Mouse (Mus musculus) lung, postnatal 14 days (tissue): ENCODE measurements around the gene Gldc.
"Not testable (repeated sequence)": the region's sequence is repeated elsewhere in the genome, so short reads cannot be mapped to it uniquely, and the experiment has no call there.

ENCODE experiments used
- DNase-seq: peaks from one replicate; pipeline ENCODE4 v3.0.0; 2021

The Gldc gene

DNA sequence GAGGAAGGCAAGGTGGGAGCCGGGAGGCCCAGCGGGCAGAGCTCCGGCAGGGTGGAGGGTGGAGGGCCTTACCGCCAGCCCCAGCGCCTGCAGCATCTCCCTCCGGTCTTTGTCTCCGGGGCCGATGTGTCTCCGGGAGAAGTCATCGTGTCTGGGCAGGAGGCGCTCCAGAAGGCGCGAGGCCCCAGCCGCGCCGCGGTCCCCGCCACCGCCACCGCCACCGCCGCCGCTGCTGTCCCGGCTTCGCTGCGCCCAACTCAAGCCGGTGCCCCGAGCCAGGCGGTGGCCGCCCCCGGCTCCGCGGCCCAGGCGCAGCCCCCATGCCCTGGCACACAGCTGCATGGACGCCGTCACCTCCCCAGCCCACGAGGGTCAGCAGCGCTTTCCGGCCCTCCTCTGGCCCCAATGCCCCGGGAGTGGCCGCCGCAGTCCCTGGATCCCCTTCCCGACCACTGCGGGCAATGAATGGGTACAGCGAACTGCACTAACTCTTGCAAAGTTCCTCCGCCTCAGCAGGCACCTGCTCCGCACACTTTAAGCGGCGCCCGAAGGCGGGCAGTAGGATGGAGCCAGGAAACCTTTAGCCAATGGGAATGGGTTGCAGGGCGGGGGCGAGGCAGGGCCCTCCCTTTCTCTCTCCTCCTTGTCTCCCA is at the start of gene Gldc:
TSS of gene Gldc (minus strand) at position 511 of the 653 bp plus-strand sequence.
- peak; percentile 12 for DNase-seq

DNA sequence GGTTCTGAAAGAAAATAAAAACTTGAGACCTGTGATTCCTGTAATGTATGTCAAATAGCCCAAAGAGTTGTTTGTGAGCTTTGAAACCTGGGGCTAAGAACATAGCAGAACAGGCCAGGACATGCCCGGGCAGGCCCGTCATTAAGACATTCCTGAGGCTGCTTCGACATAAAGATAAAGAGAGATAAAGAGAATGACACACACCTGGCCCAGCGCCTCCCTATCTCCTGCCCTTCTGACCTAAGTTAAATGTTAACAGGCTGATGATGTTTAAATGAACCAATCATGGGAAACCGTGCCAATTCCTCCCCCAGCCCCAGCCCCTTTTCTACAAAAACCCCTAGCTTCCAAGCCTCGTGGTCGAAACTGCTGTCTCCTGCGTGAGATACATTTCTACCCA is 47.4 kb upstream of the Gldc start:
- not testable (repeated sequence) for DNase-seq

DNA sequence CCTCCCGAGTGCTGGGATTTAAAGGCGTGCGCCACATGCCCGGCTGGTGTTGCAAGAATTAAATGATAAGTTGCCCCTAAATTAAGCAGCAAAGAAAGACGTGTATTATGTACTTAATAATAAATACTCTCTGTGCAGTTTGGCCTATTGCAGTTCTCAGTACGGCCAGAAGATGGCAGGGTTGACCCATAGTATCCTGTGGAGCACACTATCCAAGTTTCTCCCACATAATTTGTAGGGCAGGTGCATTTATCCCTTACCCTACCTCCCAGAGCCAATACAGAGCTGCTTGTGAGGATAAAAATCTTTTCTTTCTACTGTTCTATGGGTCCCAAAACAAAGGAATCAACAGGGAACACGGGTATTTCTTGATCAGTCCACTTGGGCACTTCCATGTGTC is 42.1 kb upstream of the Gldc start:
- DNase-seq: peak; percentile 68

DNA sequence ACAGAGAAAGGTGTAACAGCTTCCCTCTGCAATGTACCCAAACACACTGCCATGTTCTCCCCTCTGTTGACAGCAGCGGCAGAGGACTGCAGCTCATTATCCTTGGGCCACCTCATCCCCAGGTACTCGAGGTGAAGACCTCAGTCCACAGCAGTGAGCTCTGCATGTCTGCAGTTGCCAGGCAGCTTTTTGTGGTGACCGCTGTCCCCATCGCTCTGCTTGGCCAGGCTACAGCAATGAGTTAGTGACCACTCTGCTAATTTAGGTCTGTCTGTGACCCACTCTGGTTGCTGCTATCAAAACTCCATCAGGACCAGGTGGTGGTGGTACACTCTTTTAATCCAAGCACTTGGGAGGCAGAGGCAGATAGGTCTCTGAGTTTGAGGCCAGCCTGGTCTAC is 41.0 kb upstream of the Gldc start:
- no peak for DNase-seq

DNA sequence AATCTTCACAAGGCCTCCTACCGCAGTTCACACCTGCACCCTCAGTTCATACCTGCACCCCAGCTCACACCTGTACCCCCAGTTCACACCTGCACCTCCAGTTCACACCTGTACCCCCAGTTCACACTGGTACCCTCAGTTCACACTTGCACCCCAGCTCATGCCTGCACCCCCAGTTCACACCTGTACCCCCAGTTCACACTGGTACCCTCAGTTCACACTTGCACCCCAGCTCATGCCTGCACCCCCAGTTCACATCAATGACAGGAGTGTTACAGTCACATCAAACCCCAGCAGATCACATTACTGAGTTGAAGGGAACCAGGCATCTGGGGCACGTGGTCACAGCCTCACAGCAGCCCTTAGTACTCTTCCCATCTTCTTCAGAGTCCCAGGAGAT is 40.5 kb upstream of the Gldc start:
- not testable (repeated sequence) for DNase-seq

DNA sequence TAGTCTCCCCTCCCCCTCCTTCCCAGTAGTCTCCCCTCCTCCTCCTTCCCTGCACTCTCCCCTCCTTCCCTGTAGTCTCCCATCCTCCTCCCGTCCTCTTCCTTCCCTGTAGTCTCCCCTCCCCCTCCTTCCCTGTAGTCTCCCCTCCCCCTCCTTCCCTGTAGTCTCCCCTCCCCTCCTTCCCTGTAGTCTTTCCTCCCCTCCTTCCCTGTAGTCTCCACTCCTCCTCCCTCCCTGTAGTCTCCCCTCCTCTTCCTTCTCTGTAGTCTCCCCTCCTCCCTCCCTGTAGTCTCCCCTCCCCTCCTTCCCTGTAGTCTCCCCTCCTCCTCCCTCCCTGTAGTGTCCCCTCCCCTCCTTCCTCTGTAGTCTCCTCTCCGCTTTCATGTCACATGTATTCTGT is 38.8 kb upstream of the Gldc start:
- DNase-seq: no peak

DNA sequence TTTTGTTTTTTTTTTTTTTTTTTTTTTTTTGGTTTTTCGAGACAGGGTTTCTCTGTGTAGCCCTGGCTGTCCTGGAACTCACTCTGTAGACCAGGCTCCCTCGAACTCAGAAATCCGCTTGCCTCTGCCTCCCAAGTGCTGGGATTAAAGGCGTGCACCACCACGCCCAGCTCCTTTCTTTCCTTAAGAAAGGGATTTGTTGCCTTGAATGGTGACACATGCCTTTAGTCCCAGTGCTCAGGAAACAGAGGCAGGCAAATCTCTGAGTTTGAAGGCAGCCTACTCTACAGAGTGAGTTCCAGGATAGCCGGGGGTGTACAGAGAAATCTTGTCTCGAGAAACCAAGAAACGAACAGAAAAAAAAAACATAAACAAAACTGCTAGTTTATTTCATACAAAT is 33.8 kb upstream of the Gldc start:
- not testable (repeated sequence) for DNase-seq

DNA sequence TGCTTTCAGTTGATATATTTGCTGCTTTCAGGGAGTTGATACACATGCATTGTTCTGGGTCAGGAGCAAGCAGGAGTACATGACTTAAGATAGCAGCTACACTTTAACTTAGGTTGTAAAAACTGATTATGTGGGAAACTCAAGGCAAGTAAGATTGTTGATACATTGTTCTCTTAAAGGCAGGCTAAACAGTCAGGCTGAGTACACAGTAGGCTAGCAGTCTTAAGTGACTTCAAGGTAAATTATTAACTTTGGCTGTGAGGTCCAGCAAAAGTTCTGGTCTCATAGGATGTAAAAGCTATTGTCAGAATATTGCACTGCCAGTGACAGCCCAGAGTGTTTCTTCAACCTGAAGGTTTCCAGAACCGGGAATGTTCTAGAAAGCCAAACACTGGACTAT is 31.8 kb upstream of the Gldc start:
- no peak for DNase-seq

DNA sequence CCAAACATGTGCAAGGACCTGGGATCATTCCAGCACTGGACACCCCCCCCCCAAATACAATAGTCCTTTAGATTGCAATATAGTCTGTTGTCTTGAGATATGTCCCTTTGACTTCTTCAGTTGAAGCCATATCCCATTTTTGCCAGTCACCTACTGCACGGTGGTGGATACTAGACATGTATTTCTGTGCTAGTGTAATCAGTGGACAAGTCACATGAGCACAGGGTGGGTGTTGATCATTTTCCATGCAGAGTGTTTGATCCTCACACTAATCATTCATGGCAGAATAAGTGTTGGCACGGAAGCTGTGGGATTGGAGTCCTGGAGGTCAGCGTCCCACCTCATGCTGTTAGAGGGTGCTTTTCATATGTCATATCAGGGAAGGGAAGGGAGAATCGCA is 30.6 kb upstream of the Gldc start:
- no peak for DNase-seq

DNA sequence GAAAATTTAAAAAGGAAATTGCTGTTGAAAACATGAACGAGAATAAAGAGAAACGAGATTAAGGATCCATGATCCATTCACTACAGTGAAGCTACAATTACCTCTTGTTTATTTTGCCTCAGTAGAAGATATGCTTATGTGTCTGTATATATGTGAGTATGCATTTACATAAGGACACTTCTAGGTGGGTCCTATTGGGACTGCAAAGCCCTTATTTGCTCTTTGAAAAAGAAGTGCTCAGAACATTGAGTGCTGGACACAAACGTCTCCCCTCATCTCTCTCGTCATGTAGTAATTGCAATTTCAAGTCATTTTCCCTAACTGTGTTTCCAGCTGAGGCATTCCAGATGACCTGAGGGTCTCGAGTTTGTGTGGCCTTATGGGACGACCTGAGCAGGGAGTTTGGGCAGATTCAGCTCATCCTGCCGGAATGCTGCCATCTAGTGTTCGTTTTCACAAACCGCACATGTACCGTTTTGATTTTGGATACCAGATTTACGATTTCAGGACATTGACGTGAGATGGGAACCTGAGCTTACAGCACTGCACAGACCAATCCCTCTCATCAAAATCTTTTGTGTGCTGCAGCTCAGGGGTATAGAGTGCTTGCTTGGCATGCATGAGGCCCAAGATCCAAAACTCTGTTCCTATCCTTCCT is 30.1 kb upstream of the Gldc start:
- peak; percentile 30 for DNase-seq

DNA sequence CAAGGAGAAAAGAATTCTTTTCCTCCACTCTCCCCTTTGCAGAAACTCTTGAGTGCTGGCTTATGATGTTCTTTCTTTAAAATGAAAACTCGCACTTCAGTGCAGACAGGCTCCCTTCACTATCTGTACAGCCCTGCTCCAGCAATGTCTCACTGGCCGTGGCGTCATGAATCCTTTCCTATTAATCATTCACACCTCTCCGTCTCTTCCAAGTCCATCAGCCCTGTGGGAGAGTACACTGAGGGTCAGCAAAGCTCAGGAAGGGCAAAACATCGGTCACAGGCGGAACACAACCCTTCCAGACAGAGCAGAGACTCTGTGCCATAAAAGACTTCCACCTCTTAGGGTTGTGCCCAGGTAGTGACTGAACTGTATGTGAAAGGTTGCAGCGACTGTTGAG is 26.9 kb upstream of the Gldc start:
- no peak for DNase-seq

DNA sequence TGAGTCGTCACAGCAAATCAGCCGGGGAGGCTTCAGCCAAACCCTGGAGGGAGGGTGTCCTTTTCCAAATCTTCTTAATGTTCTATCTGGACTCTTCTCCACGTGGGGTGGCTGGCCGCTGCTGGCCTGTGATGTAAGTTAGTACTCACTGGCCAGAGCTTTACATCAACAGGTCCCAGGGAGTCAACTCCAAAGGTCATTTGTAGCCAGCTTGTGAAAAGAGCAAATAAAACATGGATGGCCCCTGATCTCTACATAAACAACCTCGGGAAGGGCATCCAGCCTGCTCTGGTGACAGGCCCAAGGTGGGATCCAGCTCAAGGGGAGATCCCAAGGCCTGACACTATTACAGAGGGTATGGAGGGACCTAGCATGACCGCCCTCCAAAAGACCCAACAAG is 19.8 kb upstream of the Gldc start:
- no peak for DNase-seq

DNA sequence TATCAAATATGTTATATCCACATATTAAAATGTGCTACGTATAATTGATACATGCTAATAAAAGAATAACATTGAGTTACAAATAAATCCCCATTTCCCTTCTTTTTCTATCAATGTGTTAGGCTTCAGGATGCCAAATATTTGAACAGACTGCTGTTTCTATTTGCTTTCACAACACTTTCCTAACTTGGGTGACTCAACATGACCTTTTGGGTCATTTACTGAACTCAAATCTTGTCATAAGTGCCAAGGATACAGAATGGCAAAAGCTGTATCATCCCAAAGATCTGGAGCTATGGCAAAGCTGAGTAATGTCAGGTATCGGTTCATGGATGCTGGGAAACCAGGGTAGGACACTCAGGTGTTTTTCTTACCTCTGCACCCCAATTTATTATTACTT is 12.0 kb upstream of the Gldc start:
- DNase-seq: no peak

DNA sequence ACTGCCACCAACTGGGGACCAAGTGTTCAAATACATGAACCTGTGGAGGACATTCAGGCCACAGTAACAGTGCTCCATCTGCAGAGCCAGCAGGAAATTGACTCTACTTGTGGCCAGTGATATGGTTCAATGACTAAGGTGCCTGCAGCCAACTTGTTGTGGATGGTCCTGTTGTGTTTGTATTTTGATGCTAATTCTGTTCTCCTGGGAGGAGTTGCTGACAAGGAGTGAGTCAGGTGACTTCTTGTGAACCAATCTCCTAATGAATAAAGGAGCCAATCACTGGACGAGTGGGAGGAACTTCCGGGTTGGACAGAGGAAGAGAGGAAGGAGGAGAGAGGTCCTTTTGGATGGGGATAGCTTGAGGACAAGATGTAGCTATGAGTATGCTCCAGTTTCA is 10.3 kb upstream of the Gldc start:
- DNase-seq: no peak

DNA sequence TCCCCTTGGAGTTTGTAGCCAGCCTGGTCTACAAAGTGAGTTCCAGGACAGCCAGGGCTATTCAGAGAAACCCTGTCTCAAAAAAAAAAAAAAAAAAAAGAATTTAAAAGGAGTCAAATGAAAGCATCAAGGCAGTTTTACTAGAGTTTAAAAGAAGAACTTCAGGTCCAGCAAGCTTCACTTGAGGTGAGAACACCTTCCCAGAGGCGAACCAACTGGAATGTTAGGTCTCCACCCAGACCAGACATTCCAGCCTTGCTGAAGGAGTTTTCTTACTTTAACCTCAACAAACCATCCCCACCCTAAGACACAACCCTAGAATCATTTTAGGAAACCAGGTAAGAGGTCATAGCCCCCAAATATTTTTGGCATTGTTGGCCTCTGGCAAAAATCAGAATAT is 4.8 kb upstream of the Gldc start:
- DNase-seq: no peak

DNA sequence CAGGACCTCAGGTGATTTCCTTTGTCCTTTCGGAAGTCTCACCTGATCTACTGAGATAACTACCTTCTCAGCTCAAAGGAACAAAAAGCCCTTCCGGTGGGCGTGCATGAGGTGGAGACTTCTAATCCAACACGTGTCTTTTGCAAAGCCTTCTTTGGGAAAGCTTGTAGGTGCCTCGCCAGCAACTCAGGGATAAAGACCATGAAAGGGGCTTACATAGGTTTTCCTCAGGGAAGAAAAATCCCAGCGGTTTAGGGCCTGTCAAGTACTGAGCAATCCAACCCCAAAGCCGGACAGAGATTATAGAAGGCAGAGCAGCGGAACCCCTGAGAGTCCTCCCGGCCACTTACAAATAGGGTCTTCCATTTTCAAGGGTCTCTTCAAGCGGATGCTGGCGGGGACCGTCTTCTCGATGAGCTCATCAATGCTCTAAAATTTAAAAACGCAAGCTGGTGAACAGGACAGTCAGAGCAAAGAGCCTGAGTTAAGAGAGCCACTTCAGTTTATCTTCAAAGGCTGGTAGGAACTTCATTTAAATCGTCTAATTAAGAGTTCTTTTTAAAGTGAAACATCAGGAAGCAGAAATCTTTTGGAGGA is 1.1 kb downstream of the Gldc start:
- no peak for DNase-seq

DNA sequence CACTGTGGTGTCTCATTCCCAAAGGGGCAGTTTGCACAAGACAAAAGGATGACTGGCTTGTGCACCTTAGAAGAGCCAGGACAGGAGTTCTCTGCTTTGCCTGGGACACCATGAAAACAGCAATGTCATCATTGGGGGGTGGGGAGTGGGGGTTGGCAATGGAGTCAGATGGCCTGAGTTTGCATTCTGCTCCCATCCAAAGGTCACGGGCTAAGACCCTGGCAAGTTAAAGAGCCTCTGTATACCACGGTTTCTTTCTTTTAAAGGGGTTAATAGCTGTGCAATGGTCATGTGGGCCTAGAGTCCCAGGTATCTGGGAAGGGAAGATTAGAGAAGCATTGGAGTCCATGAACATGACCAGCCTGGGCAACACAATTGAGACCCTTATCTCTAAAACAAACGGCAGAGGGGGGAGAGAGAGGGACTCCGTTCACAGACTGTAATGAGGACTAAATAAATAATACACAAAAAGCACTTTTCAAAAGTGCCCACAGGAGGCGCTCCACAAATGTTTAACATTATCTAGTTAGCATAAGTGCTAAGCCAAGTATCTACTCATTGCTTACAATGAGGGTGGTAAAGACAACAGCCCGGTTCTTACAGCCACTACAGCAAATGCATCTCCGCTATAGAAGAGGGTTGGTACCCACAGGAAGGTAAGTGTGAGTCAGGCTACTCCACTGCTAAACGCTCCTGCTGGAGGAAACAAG is 3.7 kb downstream of the Gldc start:
- DNase-seq: no peak

DNA sequence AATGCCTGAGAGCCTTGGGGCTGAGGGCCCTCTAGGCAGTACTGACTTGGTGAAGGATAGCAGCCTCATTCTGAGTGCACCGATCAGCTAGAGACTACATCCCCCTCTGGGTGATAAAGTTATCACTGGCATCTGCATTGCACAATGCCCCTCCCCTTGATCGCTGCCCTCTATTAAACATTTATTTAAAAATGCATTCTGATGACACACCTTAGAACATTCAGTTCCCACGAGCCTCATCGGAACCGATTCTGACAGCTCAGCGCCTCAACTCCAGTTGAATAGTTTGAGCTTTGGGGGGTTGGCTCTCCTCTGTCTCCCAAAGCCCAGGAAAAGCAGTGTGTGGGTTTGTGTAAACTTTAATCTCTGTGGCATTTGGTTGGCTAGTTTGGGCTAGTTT is 4.9 kb downstream of the Gldc start:
- DNase-seq: no peak

DNA sequence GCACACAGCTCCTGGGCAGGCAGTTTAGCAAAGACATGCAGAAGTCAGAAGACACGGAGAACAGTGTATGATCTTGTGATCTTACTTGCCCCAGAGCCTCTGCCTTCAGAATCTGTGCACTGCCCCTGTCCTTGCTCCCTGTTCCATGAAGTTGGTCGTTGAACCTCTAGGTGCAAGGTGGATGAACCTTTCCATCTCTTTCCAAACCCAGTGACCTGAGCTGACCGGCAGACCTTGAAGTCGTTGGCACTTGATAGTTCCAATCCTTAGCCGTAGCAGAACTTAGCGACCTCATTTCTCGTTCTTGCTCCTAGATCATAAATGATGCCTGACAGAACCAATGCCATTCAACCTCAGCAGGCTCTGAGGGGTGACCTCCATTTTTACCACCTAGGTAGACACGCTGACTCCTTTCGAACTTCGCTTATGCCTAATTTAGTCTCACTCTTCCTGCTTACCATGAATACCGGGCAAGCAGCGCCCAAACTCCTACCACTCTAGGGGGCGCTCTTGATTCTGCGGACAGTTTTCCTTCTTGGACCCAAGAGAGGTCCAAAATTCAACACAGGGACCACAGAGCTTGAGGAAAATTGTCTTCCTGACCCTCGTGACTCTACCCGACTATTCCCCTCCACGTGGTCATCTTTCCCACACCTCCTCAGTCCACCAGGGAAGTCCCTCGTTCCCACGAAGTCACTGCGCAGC is 8.3 kb downstream of the Gldc start:
- DNase-seq: no peak

DNA sequence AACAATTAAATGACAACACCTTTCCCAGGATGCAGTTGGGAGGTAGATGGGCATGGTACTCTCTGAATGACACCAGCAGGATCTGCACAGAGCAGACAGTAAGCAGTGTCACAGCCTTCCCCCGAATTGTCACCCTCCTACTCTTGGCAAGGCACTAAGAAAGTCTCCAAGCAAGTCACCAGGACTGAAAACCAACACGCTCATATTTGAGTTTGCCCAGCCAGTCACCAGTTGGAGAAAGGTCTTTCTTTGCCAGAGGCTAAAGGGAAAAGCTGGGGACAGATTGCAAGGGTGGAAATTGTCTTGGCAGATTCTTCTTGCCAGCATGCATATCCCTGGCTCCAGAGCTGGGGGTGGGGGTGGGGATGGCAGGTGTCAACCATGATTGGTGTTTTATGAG is 11.0 kb downstream of the Gldc start:
- DNase-seq: no peak

DNA sequence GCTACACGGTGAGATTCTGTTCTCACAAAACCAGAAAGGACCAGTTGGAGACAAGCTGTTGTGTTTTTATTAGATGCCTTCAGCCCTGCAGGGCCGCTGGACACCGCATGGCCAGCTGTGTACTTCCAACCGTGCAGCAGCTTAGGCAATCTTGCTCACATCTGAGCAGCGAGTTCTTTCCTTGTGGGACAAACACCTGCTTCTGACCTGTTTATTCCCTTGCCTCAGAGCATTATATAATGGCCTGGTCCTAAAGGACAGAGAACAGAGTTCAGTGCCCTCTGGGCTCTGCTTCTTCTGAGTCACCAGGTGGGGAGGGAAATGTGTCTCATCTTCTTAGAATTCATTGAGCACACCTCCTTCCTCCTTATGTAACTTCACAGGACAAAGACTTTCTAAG is 12.4 kb downstream of the Gldc start:
- no peak for DNase-seq

DNA sequence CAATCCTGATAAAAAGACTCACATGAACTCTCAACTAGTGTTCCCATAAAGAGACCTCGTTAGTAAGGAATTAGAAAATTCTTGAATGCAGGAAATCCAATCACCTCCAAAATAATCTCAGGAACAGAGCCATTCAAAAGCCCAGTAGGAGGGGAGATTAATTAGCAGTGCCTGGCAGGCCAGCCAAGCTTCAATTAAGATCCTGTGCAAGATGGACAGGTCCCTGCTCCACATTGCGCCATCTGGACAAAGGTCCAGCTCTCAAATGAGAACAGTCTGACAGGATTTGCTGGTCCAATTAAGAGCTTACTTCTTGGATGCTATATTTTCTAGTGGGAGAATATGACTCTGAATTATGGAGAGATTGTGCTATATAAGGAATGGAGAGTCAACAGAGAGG is 15.2 kb downstream of the Gldc start:
- DNase-seq: no peak

DNA sequence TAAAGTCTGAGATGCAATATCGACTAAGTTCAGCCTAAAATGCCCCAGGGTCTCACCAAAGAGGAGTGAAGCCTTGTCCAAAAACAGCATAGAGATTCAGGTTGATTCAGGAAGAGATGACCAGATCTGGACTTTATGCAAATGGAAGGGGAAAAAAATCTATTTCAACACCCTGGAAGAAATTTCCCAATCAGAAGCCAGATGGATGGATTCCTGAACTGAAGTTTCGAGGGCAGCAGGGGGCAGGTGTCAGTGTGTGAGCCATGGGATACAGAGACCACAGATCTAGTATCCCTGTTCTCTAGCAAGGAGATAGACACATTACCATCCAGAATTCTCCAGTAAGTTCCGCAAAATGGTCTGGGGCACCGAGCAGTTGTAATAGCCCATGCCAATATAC is 17.0 kb downstream of the Gldc start:
- no peak for DNase-seq
